Mouse (Mus musculus): ENCODE data around the gene Cbr3. TPM values are rescaled to one million over a fixed set of nuclear protein-coding genes. Genes with fewer than 3 reads are reported as not detected.
A peak's percentile ranks its signal among the peaks of the same experiment; 100 is the strongest.

The Cbr3 gene
- total and polyA plus RNA-seq, 3 experiments: 1.9 to 4.1 (median 2.3) TPM

GRCm38 (mm10) chr16:93707116-93707515 lies 24.1 kb downstream of the Cbr3 start:
- no peaks in the 10 kb centered on the region for H3K36me3 ChIP-seq (ENCODE audit: control insufficient read depth, insufficient read depth, low read length)
- H3K9ac ChIP-seq (ENCODE audit: low read depth, low read length): no peak overlapping the region
- WGBS: 93% methylated on average over 7 of the region's 7 CpGs
- H3K27ac ChIP-seq: no peak overlapping the region
- H3K4me3 ChIP-seq: no peak overlapping the region
- no peaks in the 10 kb centered on the region for H3K4me1 ChIP-seq (ENCODE audit: control insufficient read depth, insufficient read depth, low read length)
- no peaks in the 10 kb centered on the region for H3K27me3 ChIP-seq (ENCODE audit: control insufficient read depth, insufficient read depth, low read length)
- TF ChIP-seq EP300 (IDR thresholded peaks at IDR 0.05; ENCODE audit: insufficient read depth, low read depth, low read length) (no peak), POLR2A (IDR thresholded peaks at IDR 0.05; ENCODE audit: insufficient read depth, low read depth, low read length) (no peak), CTCF (IDR thresholded peaks at IDR 0.05) (no peak)
- DNase-seq: no peak
- no peaks in the 10 kb centered on the region for H3K79me2 ChIP-seq (replicated peaks; ENCODE audit: control insufficient read depth, insufficient read depth, low read length)
- intact Hi-C loops (cut with DNase I): no loop called here

- Histone ChIP-seq H3K27me3 (ENCODE audit: control insufficient read depth, insufficient read depth, low read length) (no peaks in the 10 kb centered on the region), H3K79me2 (replicated peaks; ENCODE audit: control insufficient read depth, insufficient read depth, low read length) (no peaks in the 10 kb centered on the region), H3K9ac (ENCODE audit: low read depth, low read length) (no peak overlapping the region), H3K27ac (no peak overlapping the region), H3K4me3 (no peak overlapping the region), H3K4me1 (ENCODE audit: control insufficient read depth, insufficient read depth, low read length) (peaks cover 5% of the 10 kb centered on the region), H3K36me3 (ENCODE audit: control insufficient read depth, insufficient read depth, low read length) (no peaks in the 10 kb centered on the region)
- DNase-seq: no peak
- intact Hi-C loops (cut with DNase I): no loop called here
- WGBS: 88% methylated on average over 1 of the region's 1 CpGs
- TF ChIP-seq EP300 (IDR thresholded peaks at IDR 0.05; ENCODE audit: insufficient read depth, low read depth, low read length): no peak
- TF ChIP-seq CTCF (IDR thresholded peaks at IDR 0.05): no peak
- no peak for TF ChIP-seq POLR2A (IDR thresholded peaks at IDR 0.05; ENCODE audit: insufficient read depth, low read depth, low read length)
These were observed 26.2 kb downstream of the Cbr3 start for GRCm38 (mm10) chr16:93709217-93709616.

GRCm38 (mm10) chr16:93710924-93711323 lies 27.9 kb downstream of the Cbr3 start:
- Histone ChIP-seq H3K4me1 (ENCODE audit: control insufficient read depth, insufficient read depth, low read length) (peaks cover 5% of the 10 kb centered on the region), H3K9ac (ENCODE audit: low read depth, low read length) (peak overlapping the region; percentile 44), H3K27ac (peak overlapping the region; percentile 70), H3K4me3 (peak overlapping the region; percentile 46), H3K27me3 (ENCODE audit: control insufficient read depth, insufficient read depth, low read length) (no peaks in the 10 kb centered on the region), H3K36me3 (ENCODE audit: control insufficient read depth, insufficient read depth, low read length) (no peaks in the 10 kb centered on the region), H3K79me2 (replicated peaks; ENCODE audit: control insufficient read depth, insufficient read depth, low read length) (no peaks in the 10 kb centered on the region)
- peak; percentile 81 for DNase-seq
- TF ChIP-seq CTCF (IDR thresholded peaks at IDR 0.05): peak; percentile 88
- TF ChIP-seq EP300 (IDR thresholded peaks at IDR 0.05; ENCODE audit: insufficient read depth, low read depth, low read length): 0 out of 2 replicates have a peak, but pooled peaks have one; percentile 29
- no peak; the same call in 1 of the 2 replicates for TF ChIP-seq POLR2A (IDR thresholded peaks at IDR 0.05; ENCODE audit: insufficient read depth, low read depth, low read length)
- WGBS: 1% methylated on average over 11 of the region's 11 CpGs
- intact Hi-C loops (cut with DNase I): loop anchor here (1.0 to 10.0 kb wide), 3 partner anchors 28 to 174 kb away; partner anchors contain the start of genes Cbr3, Chaf1b and Morc3

- peak; percentile 99 for DNase-seq
- peak within 1 kb of the TSS; percentile 79 for H3K27ac ChIP-seq
- no peaks in the 10 kb centered on the region for H3K36me3 ChIP-seq (ENCODE audit: control insufficient read depth, insufficient read depth, low read length)
- intact Hi-C loops (cut with DNase I): loop anchor here (1.0 to 10.0 kb wide), 3 partner anchors 28 to 173 kb away; partner anchors contain the start of genes Cbr3, Chaf1b and Morc3
- no peaks in the 10 kb centered on the region for H3K27me3 ChIP-seq (ENCODE audit: control insufficient read depth, insufficient read depth, low read length)
- peak within 1 kb of the TSS; percentile 99 for H3K4me3 ChIP-seq
- peak within 1 kb of the TSS; percentile 95 for H3K9ac ChIP-seq (ENCODE audit: low read depth, low read length)
- H3K4me1 ChIP-seq (ENCODE audit: control insufficient read depth, insufficient read depth, low read length): peaks cover 5% of the 10 kb centered on the region
- H3K79me2 ChIP-seq (replicated peaks; ENCODE audit: control insufficient read depth, insufficient read depth, low read length): no peaks in the 10 kb centered on the region
- 1% methylated on average over 76 of the region's 77 CpGs for WGBS
- TF ChIP-seq CTCF (IDR thresholded peaks at IDR 0.05): no peak
- TF ChIP-seq POLR2A (IDR thresholded peaks at IDR 0.05; ENCODE audit: insufficient read depth, low read depth, low read length): peak; percentile 72
These were observed 28.6 kb downstream of the Cbr3 start, which contains the start of gene Dop1b for GRCm38 (mm10) chr16:93711411-93712188. Dop1b (plus strand) TSS chr16:93711904.

GRCm38 (mm10) chr16:93712189-93712885 lies 29.3 kb downstream of the Cbr3 start:
- Histone ChIP-seq H3K9ac (ENCODE audit: low read depth, low read length) (peak overlapping the region; percentile 95), H3K4me1 (ENCODE audit: control insufficient read depth, insufficient read depth, low read length) (peaks cover 8% of the 10 kb centered on the region), H3K79me2 (replicated peaks; ENCODE audit: control insufficient read depth, insufficient read depth, low read length) (no peaks in the 10 kb centered on the region), H3K4me3 (peak overlapping the region; percentile 99), H3K27ac (peak overlapping the region; percentile 79), H3K27me3 (ENCODE audit: control insufficient read depth, insufficient read depth, low read length) (no peaks in the 10 kb centered on the region), H3K36me3 (ENCODE audit: control insufficient read depth, insufficient read depth, low read length) (no peaks in the 10 kb centered on the region)
- 12% methylated on average over 31 of the region's 31 CpGs for WGBS
- DNase-seq: no peak
- intact Hi-C loops (cut with DNase I): loop anchor here (10.0 kb wide), 2 partner anchors 122 to 172 kb away; partner anchors contain the start of genes Chaf1b and Morc3
- TF ChIP-seq EP300 (IDR thresholded peaks at IDR 0.05; ENCODE audit: insufficient read depth, low read depth, low read length) (no peak), POLR2A (IDR thresholded peaks at IDR 0.05; ENCODE audit: insufficient read depth, low read depth, low read length) (no peak), CTCF (IDR thresholded peaks at IDR 0.05) (no peak)

Data from heart, adult 2 months (tissue).